Comparison of ENCODE assay signal across 25 mouse cellular contexts in the genomic region with DNA sequence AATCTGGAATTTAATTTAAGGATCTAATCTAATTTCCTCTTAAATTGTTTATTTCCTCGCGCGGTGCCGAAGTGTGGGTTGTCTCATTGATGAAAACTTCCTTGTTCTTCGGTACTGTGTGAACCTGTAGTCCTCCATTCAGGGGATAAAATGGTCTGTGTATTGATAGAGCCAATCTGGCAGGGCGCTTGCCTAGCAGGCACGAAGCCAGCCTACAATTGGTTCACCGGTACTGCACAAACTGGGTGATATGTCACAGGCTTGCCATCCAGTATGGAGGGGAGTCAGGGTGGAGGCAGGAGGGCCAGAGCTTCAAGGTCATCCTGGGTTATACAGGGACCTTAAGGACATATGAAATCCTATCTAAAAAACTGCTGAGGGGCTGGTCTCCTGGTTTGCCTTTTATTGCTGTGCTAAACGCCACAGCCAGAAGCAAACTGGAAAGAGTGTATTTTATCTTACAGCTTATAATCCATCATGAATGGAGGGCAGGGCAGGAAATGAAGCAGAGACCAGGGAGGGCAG.
A peak's percentile ranks its signal among the peaks of the same experiment; 100 is the strongest.
DNase-seq lines count a peak whose midpoint lies in the region; ATAC-seq and TF ChIP-seq lines count a peak whose summit lies in the region.
"Had no signal": no experiment of that assay in that cellular context is flagged by ENCODE, and none has a peak within 500 bp of the region (broad histone marks: within the 10 kb centered on the region; RNA-seq: fewer than 3 reads in every experiment).

No protein-coding gene starts in this region.

- H3K27me3 ChIP-seq in forebrain, embryonic 10.5 days (ENCODE audit: poor library complexity, severe bottlenecking), result no peaks in the 10 kb centered on the region
- no peaks in the 10 kb centered on the region for H3K27me3 ChIP-seq in forebrain, embryonic 13.5 days
- no peaks in the 10 kb centered on the region for H3K27me3 ChIP-seq in heart, embryonic 10.5 days (ENCODE audit: insufficient read depth, poor library complexity, severe bottlenecking)
- 0 out of 2 replicates have a peak, but pooled peaks cover 1% of the 10 kb centered on the region for H3K27me3 ChIP-seq in heart, adult 2 months (ENCODE audit: control insufficient read depth, insufficient read depth, low read length)
- H3K27me3 ChIP-seq: CH12.LX; forebrain, embryonic 12.5 days; heart, embryonic 12.5 days; heart, embryonic 15.5 days; intestine, embryonic 15.5 days; kidney, embryonic 15.5 days; Patski had no signal

- no peaks in the 10 kb centered on the region for H3K4me1 ChIP-seq in forebrain, embryonic 10.5 days
- H3K4me1 ChIP-seq in forebrain, embryonic 13.5 days, result no peaks in the 10 kb centered on the region
- no peaks in the 10 kb centered on the region for H3K4me1 ChIP-seq in heart, embryonic 10.5 days
- no peaks in the 10 kb centered on the region for H3K4me1 ChIP-seq in heart, adult 2 months (ENCODE audit: control insufficient read depth, insufficient read depth, low read length)
- H3K4me1 ChIP-seq: forebrain, embryonic 12.5 days; heart, embryonic 12.5 days; heart, embryonic 15.5 days; intestine, embryonic 15.5 days; kidney, embryonic 15.5 days had no signal

- H3K9me3 ChIP-seq in forebrain, embryonic 10.5 days, result 0 out of 2 replicates have a peak, but pooled peaks cover 2% of the 10 kb centered on the region
- no peaks in the 10 kb centered on the region for H3K9me3 ChIP-seq in forebrain, embryonic 13.5 days (replicated peaks)
- H3K9me3 ChIP-seq in heart, embryonic 10.5 days, result no peaks in the 10 kb centered on the region
- H3K9me3 ChIP-seq: forebrain, embryonic 12.5 days; heart, embryonic 15.5 days; intestine, embryonic 15.5 days; kidney, embryonic 15.5 days had no signal

- H3K27ac ChIP-seq in forebrain, embryonic 10.5 days, result no peak overlapping the region
- no peak overlapping the region for H3K27ac ChIP-seq in forebrain, embryonic 13.5 days
- H3K27ac ChIP-seq in heart, embryonic 10.5 days, result no peak overlapping the region
- no peak overlapping the region for H3K27ac ChIP-seq in heart, adult 2 months
- H3K27ac ChIP-seq: forebrain, embryonic 12.5 days; heart, embryonic 15.5 days; hindbrain, embryonic 14.5 days; intestine, embryonic 15.5 days; kidney, embryonic 15.5 days had no signal

- no peak for TF ChIP-seq POLR2A in heart, adult 2 months (IDR thresholded peaks at IDR 0.05; ENCODE audit: insufficient read depth, low read depth, low read length)
- no peak for TF ChIP-seq POLR2A in brain, embryonic 14.5 days (IDR thresholded peaks at IDR 0.05; ENCODE audit: borderline replicate concordance, extremely low read depth, insufficient read depth, insufficient read length, poor library complexity, severe bottlenecking)

- ATAC-seq in forebrain, embryonic 13.5 days, result no peak
- ATAC-seq: intestine, embryonic 15.5 days; Patski had no signal

- 88% methylated on average over 9 of the region's 9 CpGs for WGBS in forebrain, embryonic 10.5 days
- WGBS in forebrain, embryonic 13.5 days, result 74% methylated on average over 9 of the region's 9 CpGs
- 84% methylated on average over 9 of the region's 9 CpGs for WGBS in heart, embryonic 10.5 days
- WGBS in heart, adult 2 months, result 80% methylated on average over 9 of the region's 9 CpGs

- H3K9ac ChIP-seq in forebrain, embryonic 13.5 days, result no peak overlapping the region
- no peak overlapping the region for H3K9ac ChIP-seq in heart, adult 2 months (ENCODE audit: low read depth, low read length)
- H3K9ac ChIP-seq: forebrain, embryonic 12.5 days; heart, embryonic 12.5 days; heart, embryonic 15.5 days; hindbrain, embryonic 14.5 days; intestine, embryonic 15.5 days; kidney, embryonic 15.5 days had no signal

- intact Hi-C loops in heart, adult 2 months (cut with DNase I), result no loop called here

- H3K36me3 ChIP-seq in forebrain, embryonic 10.5 days (replicated peaks), result no peaks in the 10 kb centered on the region
- H3K36me3 ChIP-seq in forebrain, embryonic 13.5 days (ENCODE audit: poor library complexity, severe bottlenecking), result no peaks in the 10 kb centered on the region
- no peaks in the 10 kb centered on the region for H3K36me3 ChIP-seq in heart, embryonic 10.5 days
- no peaks in the 10 kb centered on the region for H3K36me3 ChIP-seq in heart, adult 2 months (ENCODE audit: control insufficient read depth, insufficient read depth, low read length)
- H3K36me3 ChIP-seq: forebrain, embryonic 12.5 days; G1E; heart, embryonic 12.5 days; heart, embryonic 15.5 days; intestine, embryonic 15.5 days; kidney, embryonic 15.5 days had no signal

- H3K4me3 ChIP-seq in forebrain, embryonic 10.5 days, result no peak overlapping the region
- no peak overlapping the region for H3K4me3 ChIP-seq in forebrain, embryonic 13.5 days
- no peak overlapping the region for H3K4me3 ChIP-seq in heart, embryonic 10.5 days
- no peak overlapping the region for H3K4me3 ChIP-seq in heart, adult 2 months
- H3K4me3 ChIP-seq: forebrain, embryonic 12.5 days; heart, embryonic 12.5 days; heart, embryonic 15.5 days; intestine, embryonic 15.5 days; kidney, embryonic 15.5 days had no signal

- no peaks in the 10 kb centered on the region; the same call in 1 of the 2 replicates for H3K79me2 ChIP-seq in heart, adult 2 months (replicated peaks; ENCODE audit: control insufficient read depth, insufficient read depth, low read length)

- no peak for TF ChIP-seq EP300 in heart, adult 2 months (IDR thresholded peaks at IDR 0.05; ENCODE audit: insufficient read depth, low read depth, low read length)

- no peak overlapping the region for H3K4me2 ChIP-seq in forebrain, embryonic 13.5 days
- H3K4me2 ChIP-seq: forebrain, embryonic 12.5 days; heart, embryonic 12.5 days; heart, embryonic 15.5 days; hindbrain, embryonic 14.5 days; intestine, embryonic 15.5 days; kidney, embryonic 15.5 days had no signal

- TF ChIP-seq CTCF in heart, adult 2 months (IDR thresholded peaks at IDR 0.05), result no peak
- no peak for TF ChIP-seq CTCF in brain, embryonic 14.5 days (IDR thresholded peaks at IDR 0.05; ENCODE audit: borderline replicate concordance, extremely low read depth, insufficient read depth, insufficient read length)

- peak; percentile 57 to 65 for DNase-seq in cerebellum, postnatal 10 days
- DNase-seq in cerebellum, adult 11-12 months, result no peak
- DNase-seq in forebrain, embryonic 10.5 days (ENCODE audit: extremely low spot score, low spot score), result peak; percentile 7
- peak; percentile 59 for DNase-seq in heart, embryonic 10.5 days (ENCODE audit: low spot score)
- DNase-seq in heart, adult 2 months, result no peak
- DNase-seq in brain, embryonic 14.5 days (ENCODE audit: low read depth), result peak; percentile 39
- DNase-seq: adrenal gland, postnatal 25 days; B cell, adult 2 months; cerebellum, adult 11 months; cerebellum, adult 9-10 months; gastrocnemius, postnatal 25 days; heart, postnatal 10 days; heart, postnatal 4 days; kidney, adult 11 months; kidney, adult 8-10 months had no signal

Comparison
In these comparisons a context has a peak if more than half of its experiments do, and no peak if none do; other contexts are left out.
1. DNase-seq: peak in cerebellum, postnatal 10 days (2 of 2), forebrain, embryonic 10.5 days (single experiment), heart, embryonic 10.5 days (single experiment) and brain, embryonic 14.5 days (single experiment); none in cerebellum, adult 11-12 months (single experiment) and heart, adult 2 months (0 of 2).